Mouse (Mus musculus) layer of hippocampus, postnatal 14 days (tissue): ENCODE measurements around the gene Lrrc49. TPM values are rescaled to one million over a fixed set of nuclear protein-coding genes. Genes with fewer than 3 reads are reported as not detected.
A peak's percentile ranks its signal among the peaks of the same experiment; 100 is the strongest.

Source experiments
- DNase-seq, 2 experiments: peaks; one replicate each; pipeline ENCODE4 v3.0.0; 2021 to 2022; ENCODE audit warnings: low spot score in 2 of 2, mixed read lengths in 1 of 2
- total RNA-seq, 2 experiments: library from RNA; stranded (reverse); gene quantifications; 2 replicates each; pipeline ENCODE4 v1.2.3; 2021

The Lrrc49 gene
- total RNA-seq, 2 experiments from 2014 or later, result 53.6 to 62.6 TPM

- DNase-seq, result no peak
Measured at GRCm38 (mm10) chr9:60678913-60679312, 9.0 kb downstream of the Lrrc49 start.

GRCm38 (mm10) chr9:60676429-60676828, 11.5 kb downstream of the Lrrc49 start:
- no peak for DNase-seq

- DNase-seq, result no peak
Measured at GRCm38 (mm10) chr9:60674780-60675179, 13.2 kb downstream of the Lrrc49 start.

GRCm38 (mm10) chr9:60672568-60672967, 15.4 kb downstream of the Lrrc49 start:
- no peak for DNase-seq

GRCm38 (mm10) chr9:60668886-60669285, 19.1 kb downstream of the Lrrc49 start:
- no peak for DNase-seq

- no peak for DNase-seq
Measured at GRCm38 (mm10) chr9:60665535-60665934, 22.4 kb downstream of the Lrrc49 start.

- DNase-seq, result no peak
Measured at GRCm38 (mm10) chr9:60664866-60665265, 23.1 kb downstream of the Lrrc49 start.

GRCm38 (mm10) chr9:60664385-60664784, 23.6 kb downstream of the Lrrc49 start:
- DNase-seq, result peak; percentile 67 to 73

- DNase-seq, result no peak
Measured at GRCm38 (mm10) chr9:60662936-60663335, 25.0 kb downstream of the Lrrc49 start.

- DNase-seq, result no peak
Measured at GRCm38 (mm10) chr9:60653582-60653981, 34.4 kb downstream of the Lrrc49 start.

GRCm38 (mm10) chr9:60653137-60653536, 34.8 kb downstream of the Lrrc49 start:
- no peak for DNase-seq

GRCm38 (mm10) chr9:60650277-60650676, 37.7 kb downstream of the Lrrc49 start:
- DNase-seq, result no peak

- DNase-seq, result peak; percentile 23 to 44
Measured at GRCm38 (mm10) chr9:60648981-60649975, 38.7 kb downstream of the Lrrc49 start.

GRCm38 (mm10) chr9:60633601-60634000, 54.4 kb downstream of the Lrrc49 start:
- DNase-seq, result no peak

- DNase-seq, result peak; percentile 16 to 20
Measured at GRCm38 (mm10) chr9:60626311-60626791, 61.6 kb downstream of the Lrrc49 start.

- DNase-seq, result no peak
Measured at GRCm38 (mm10) chr9:60625895-60626294, 62.1 kb downstream of the Lrrc49 start.

GRCm38 (mm10) chr9:60616946-60617345, 71.0 kb downstream of the Lrrc49 start:
- DNase-seq, result peak in 1 of 2 experiments; percentile 12

GRCm38 (mm10) chr9:60616359-60616758, 71.6 kb downstream of the Lrrc49 start:
- no peak for DNase-seq

GRCm38 (mm10) chr9:60612260-60612659, 75.7 kb downstream of the Lrrc49 start:
- DNase-seq, result no peak

GRCm38 (mm10) chr9:60610194-60610593, 77.8 kb downstream of the Lrrc49 start:
- DNase-seq, result no peak

- DNase-seq, result no peak
Measured at GRCm38 (mm10) chr9:60608857-60609256, 79.1 kb downstream of the Lrrc49 start.

- DNase-seq, result no peak
Measured at GRCm38 (mm10) chr9:60608086-60608485, 79.9 kb downstream of the Lrrc49 start.
